Mouse (Mus musculus) limb, embryonic 12.5 days (tissue): ENCODE measurements at regions not wholly inside any gene's neighbourhood (a gene's known extent, or its start where the extent isn't known, plus 50 kb on each side); places are given as distances from the start of the nearest gene placed in this dataset.
"Not testable (repeated sequence)": the region's sequence is repeated elsewhere in the genome, so short reads cannot be mapped to it uniquely, and the experiment has no call there.

ENCODE experiments used
- ATAC-seq: fragments of 200-750 bp; cut with Nextera tagmentation; 2 replicates; pipeline ENCODE4 v1.8.0; 2017; ENCODE audit warnings: low read depth, moderate TSS enrichment; ENCODE audit not compliant: insufficient number of reproducible peaks, insufficient read depth, low FRiP score, low TSS enrichment
- H3K27ac ChIP-seq: fragments of 300-500 bp; sonication (generic); 2 replicates; pipeline ENCODE4 v1.5.1; 2016; ENCODE audit warnings: mild to moderate bottlenecking, moderate library complexity
- H3K27me3 ChIP-seq: fragments of 300-500 bp; sonication (generic); 2 replicates; pipeline ENCODE4 v1.6.1; 2016; ENCODE audit warnings: mild to moderate bottlenecking, moderate library complexity
- H3K36me3 ChIP-seq: fragments of 300-500 bp; sonication (generic); 2 replicates; pipeline ENCODE4 v1.6.1; 2016; ENCODE audit warnings: mild to moderate bottlenecking, moderate library complexity
- H3K4me1 ChIP-seq: fragments of 300-500 bp; sonication (generic); replicated peaks from 2 replicates; pipeline ENCODE4 v1.6.1; 2016
- H3K4me2 ChIP-seq: fragments of 300-500 bp; sonication (generic); 2 replicates; pipeline ENCODE4 v1.6.1; 2016; ENCODE audit warnings: mild to moderate bottlenecking, moderate library complexity
- H3K4me3 ChIP-seq: fragments of 300-500 bp; sonication (generic); replicated peaks from 2 replicates; pipeline ENCODE4 v1.5.1; 2016; ENCODE audit warnings: mild to moderate bottlenecking
- H3K9ac ChIP-seq: fragments of 300-500 bp; sonication (generic); replicated peaks from 2 replicates; pipeline ENCODE4 v1.6.1; 2016; ENCODE audit warnings: mild to moderate bottlenecking, moderate library complexity
- H3K9me3 ChIP-seq: fragments of 300-500 bp; sonication (generic); 2 replicates; pipeline ENCODE4 v1.6.1; 2016; ENCODE audit warnings: mild to moderate bottlenecking, moderate library complexity
- WGBS: fragments of 180-500 bp; shearing (Covaris S2); methylation state at CpG from one replicate; pipeline ENCODE4 v1.1.7; 2016; 5-methylcytosine and 5-hydroxymethylcytosine counted together

GRCm38 (mm10) chr1:7388627-7389026 lies 2580.9 kb downstream of the Gm37988 start:
- Histone ChIP-seq H3K27ac (no peak overlapping the region), H3K27me3 (no peaks in the 10 kb centered on the region), H3K4me3 (no peak overlapping the region), H3K9me3 (no peaks in the 10 kb centered on the region), H3K9ac (no peak overlapping the region), H3K4me2 (no peak overlapping the region), H3K4me1 (no peaks in the 10 kb centered on the region), H3K36me3 (no peaks in the 10 kb centered on the region)
- ATAC-seq = no peak
- 89% methylated on average over 1 of the region's 1 CpGs for WGBS

- ATAC-seq = no peak
- no peak overlapping the region for H3K4me2 ChIP-seq
- no peak overlapping the region for H3K4me3 ChIP-seq
- H3K4me1 ChIP-seq = no peaks in the 10 kb centered on the region
- no peaks in the 10 kb centered on the region for H3K36me3 ChIP-seq
- H3K9ac ChIP-seq = no peak overlapping the region
- H3K27ac ChIP-seq = no peak overlapping the region
- H3K9me3 ChIP-seq = no peaks in the 10 kb centered on the region
- H3K27me3 ChIP-seq = no peaks in the 10 kb centered on the region
Measured at GRCm38 (mm10) chr1:7393508-7393907, 2585.8 kb downstream of the Gm37988 start.

GRCm38 (mm10) chr1:7394161-7394560 lies 2586.5 kb downstream of the Gm37988 start:
- no peak for ATAC-seq
- Histone ChIP-seq H3K27me3 (no peaks in the 10 kb centered on the region), H3K36me3 (no peaks in the 10 kb centered on the region), H3K27ac (no peak overlapping the region), H3K4me1 (no peaks in the 10 kb centered on the region), H3K4me3 (no peak overlapping the region), H3K4me2 (no peak overlapping the region), H3K9ac (no peak overlapping the region), H3K9me3 (no peaks in the 10 kb centered on the region)
- 99% methylated on average over 6 of the region's 6 CpGs for WGBS

- 92% methylated on average over 8 of the region's 8 CpGs for WGBS
- Histone ChIP-seq H3K36me3 (no peaks in the 10 kb centered on the region), H3K9ac (no peak overlapping the region), H3K4me2 (no peak overlapping the region), H3K4me3 (no peak overlapping the region), H3K27ac (no peak overlapping the region), H3K4me1 (no peaks in the 10 kb centered on the region), H3K9me3 (no peaks in the 10 kb centered on the region), H3K27me3 (no peaks in the 10 kb centered on the region)
- ATAC-seq = no peak
Measured at GRCm38 (mm10) chr1:7395527-7395926, 2587.8 kb downstream of the Gm37988 start.

GRCm38 (mm10) chr1:7396867-7397806 lies 2589.4 kb downstream of the Gm37988 start:
- peak; percentile 91 for ATAC-seq
- no peaks in the 10 kb centered on the region for H3K27me3 ChIP-seq
- peak overlapping the region; percentile 59 for H3K4me3 ChIP-seq
- no peaks in the 10 kb centered on the region for H3K9me3 ChIP-seq
- 0 out of 2 replicates have a peak overlapping the region, but pooled peaks have one; percentile 31 for H3K9ac ChIP-seq
- H3K4me1 ChIP-seq = no peaks in the 10 kb centered on the region
- H3K36me3 ChIP-seq = no peaks in the 10 kb centered on the region
- peak overlapping the region; percentile 41 for H3K4me2 ChIP-seq
- H3K27ac ChIP-seq = no peak overlapping the region
- WGBS = 16% methylated on average over 26 of the region's 26 CpGs

- peak overlapping the region; percentile 78; the same call in 1 of the 2 replicates for H3K27ac ChIP-seq
- H3K27me3 ChIP-seq = no peaks in the 10 kb centered on the region
- H3K4me2 ChIP-seq = peak overlapping the region; percentile 58
- H3K36me3 ChIP-seq = no peaks in the 10 kb centered on the region
- ATAC-seq = peak; percentile 99
- no peaks in the 10 kb centered on the region for H3K4me1 ChIP-seq
- under 1% methylated on average over 40 of the region's 46 CpGs for WGBS
- peak overlapping the region; percentile 67 for H3K9ac ChIP-seq
- H3K9me3 ChIP-seq = no peaks in the 10 kb centered on the region
- H3K4me3 ChIP-seq = peak overlapping the region; percentile 59
Measured at GRCm38 (mm10) chr1:7397807-7398446, 2590.2 kb downstream of the Gm37988 start.

- Histone ChIP-seq H3K4me2 (peak overlapping the region; percentile 58), H3K4me3 (peak overlapping the region; percentile 59), H3K27ac (no peak overlapping the region), H3K9me3 (no peaks in the 10 kb centered on the region), H3K9ac (peak overlapping the region; percentile 67; the same call in 1 of the 2 replicates), H3K36me3 (no peaks in the 10 kb centered on the region), H3K27me3 (no peaks in the 10 kb centered on the region), H3K4me1 (no peaks in the 10 kb centered on the region)
- ATAC-seq = peak; percentile 9; the same call in 1 of the 2 replicates
- WGBS = 62% methylated on average over 14 of the region's 14 CpGs
Measured at GRCm38 (mm10) chr1:7398678-7399218, 2591.1 kb downstream of the Gm37988 start.

GRCm38 (mm10) chr1:7405651-7406050 lies 2598.0 kb downstream of the Gm37988 start:
- WGBS = 60% methylated on average over 5 of the region's 5 CpGs
- H3K4me1 ChIP-seq, H3K27ac ChIP-seq, H3K36me3 ChIP-seq, H3K9me3 ChIP-seq, H3K4me3 ChIP-seq, H3K27me3 ChIP-seq, ATAC-seq, H3K4me2 ChIP-seq, H3K9ac ChIP-seq: not testable (repeated sequence)

- Histone ChIP-seq H3K27me3 (no peaks in the 10 kb centered on the region), H3K4me1 (no peaks in the 10 kb centered on the region), H3K4me2 (no peak overlapping the region), H3K4me3 (no peak overlapping the region), H3K9me3 (no peaks in the 10 kb centered on the region), H3K36me3 (no peaks in the 10 kb centered on the region), H3K27ac (no peak overlapping the region), H3K9ac (no peak overlapping the region)
- WGBS = 65% methylated on average over 1 of the region's 1 CpGs
- no peak for ATAC-seq
Measured at GRCm38 (mm10) chr1:7414444-7414843, 2606.8 kb downstream of the Gm37988 start.

GRCm38 (mm10) chr1:7451660-7452155 lies 2644.0 kb downstream of the Gm37988 start:
- no peak overlapping the region for H3K4me2 ChIP-seq
- H3K4me1 ChIP-seq = no peaks in the 10 kb centered on the region
- no peak overlapping the region for H3K4me3 ChIP-seq
- H3K27ac ChIP-seq = no peak overlapping the region
- 86% methylated on average over 3 of the region's 3 CpGs for WGBS
- no peak overlapping the region for H3K9ac ChIP-seq
- H3K9me3 ChIP-seq = no peaks in the 10 kb centered on the region
- ATAC-seq = no peak
- no peaks in the 10 kb centered on the region for H3K27me3 ChIP-seq
- no peaks in the 10 kb centered on the region for H3K36me3 ChIP-seq

GRCm38 (mm10) chr1:7454931-7455330 lies 2647.2 kb downstream of the Gm37988 start:
- Histone ChIP-seq H3K4me2 (no peak overlapping the region), H3K27me3 (no peaks in the 10 kb centered on the region), H3K36me3 (no peaks in the 10 kb centered on the region), H3K4me3 (no peak overlapping the region), H3K27ac (no peak overlapping the region), H3K9me3 (no peaks in the 10 kb centered on the region), H3K4me1 (no peaks in the 10 kb centered on the region), H3K9ac (no peak overlapping the region)
- ATAC-seq = no peak
- 82% methylated on average over 2 of the region's 2 CpGs for WGBS
